Mouse (Mus musculus) E14TG2a.4 (cell line): ENCODE data around the gene She.

ENCODE experiments used
- CTCF ChIP-seq: conservative IDR thresholded peaks from 2 replicates; pipeline ENCODE4 v1.5.1; 2014; ENCODE audit warnings: low read length
- NANOG ChIP-seq: IDR thresholded peaks from 2 replicates; pipeline ENCODE4 v1.6.1; 2014; ENCODE audit warnings: borderline replicate concordance, low read length, mixed read lengths

DNA sequence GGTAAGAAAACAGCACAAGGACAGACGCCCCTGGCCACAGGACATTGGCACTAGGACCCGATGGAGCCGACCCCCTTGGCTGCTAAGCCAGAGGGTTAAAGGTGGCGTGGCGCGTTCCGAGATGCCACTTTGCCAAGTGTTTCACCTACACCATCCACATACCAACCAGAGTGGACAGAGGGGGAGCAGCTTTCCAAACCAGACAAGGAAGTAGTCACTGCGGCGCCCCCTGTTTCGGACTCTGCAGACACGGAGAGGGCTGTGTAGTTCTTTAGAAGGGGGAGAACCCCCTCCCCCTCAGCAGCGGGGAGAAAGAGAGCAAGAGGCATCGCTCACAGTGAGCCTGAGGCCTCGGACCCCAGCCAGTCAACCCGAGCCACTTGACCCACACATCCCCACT lies 28.3 kb upstream of the She start:
- no peak for TF ChIP-seq CTCF
- no peak for TF ChIP-seq NANOG
